Comparison of ENCODE assay signal across 8 mouse cellular contexts in the genomic region with DNA sequence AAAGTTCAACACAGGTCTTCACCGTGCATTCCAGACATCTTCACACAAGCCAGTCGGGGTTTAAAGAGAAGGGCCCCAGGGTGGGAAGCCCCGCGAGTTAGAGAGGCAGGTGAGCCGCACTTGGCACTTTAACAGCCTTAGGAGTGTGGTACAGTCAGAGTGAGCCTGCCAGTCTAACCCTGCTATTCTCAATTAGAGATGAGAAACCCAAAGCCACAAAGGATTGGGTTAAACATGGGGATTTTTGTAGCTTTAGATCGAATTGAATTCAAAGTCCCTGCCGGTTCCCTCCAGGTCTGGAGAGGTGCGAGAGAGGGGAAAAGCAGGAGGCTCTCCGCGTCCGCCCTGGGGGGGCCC. TPM values are rescaled to one million over a fixed set of nuclear protein-coding genes. Genes with fewer than 3 reads are reported as not detected.
DNase-seq lines count a peak whose midpoint lies in the region; ATAC-seq and TF ChIP-seq lines count a peak whose summit lies in the region.

Gene 6330409D20Rik, minus strand, starts transcription at position 101 of the 357 bp plus-strand sequence.

- peak within 1 kb of the TSS; percentile 76 for H3K9ac ChIP-seq in forebrain, embryonic 11.5 days (ENCODE audit: low read length)
- H3K9ac ChIP-seq in limb, embryonic 11.5 days (ENCODE audit: low read length), result peak within 1 kb of the TSS; percentile 34; the same call in 1 of the 2 replicates
- peak within 1 kb of the TSS; percentile 94 for H3K9ac ChIP-seq in neural tube, embryonic 15.5 days (replicated peaks)

- H3K4me1 ChIP-seq in forebrain, embryonic 11.5 days (replicated peaks; ENCODE audit: control insufficient read depth, insufficient read depth, low read length), result peaks cover 4% of the 10 kb centered on the region; the same call in 1 of the 2 replicates
- H3K4me1 ChIP-seq in limb, embryonic 11.5 days (ENCODE audit: control insufficient read depth, insufficient read depth, low read length), result peaks cover 15% of the 10 kb centered on the region
- peaks cover 51% of the 10 kb centered on the region for H3K4me1 ChIP-seq in neural tube, embryonic 15.5 days

- H3K27ac ChIP-seq in layer of hippocampus, adult 2 months, result peak within 1 kb of the TSS; percentile 88
- H3K27ac ChIP-seq in forebrain, embryonic 11.5 days (ENCODE audit: low read depth, low read length), result peak within 1 kb of the TSS; percentile 70
- no peak within 1 kb of the TSS for H3K27ac ChIP-seq in limb, embryonic 11.5 days (replicated peaks; ENCODE audit: low read depth, low read length)
- H3K27ac ChIP-seq in neural tube, embryonic 15.5 days (replicated peaks), result peak within 1 kb of the TSS; percentile 89

- WGBS in forebrain, embryonic 11.5 days, result 5% methylated on average over 11 of the region's 11 CpGs
- 9% methylated on average over 11 of the region's 11 CpGs for WGBS in limb, embryonic 11.5 days
- 6% methylated on average over 11 of the region's 11 CpGs for WGBS in neural tube, embryonic 15.5 days

- H3K4me2 ChIP-seq in forebrain, embryonic 11.5 days (ENCODE audit: low read depth, low read length, severe bottlenecking), result peak within 1 kb of the TSS; percentile 99
- H3K4me2 ChIP-seq in limb, embryonic 11.5 days (ENCODE audit: low read depth, severe bottlenecking), result peak within 1 kb of the TSS; percentile 96
- H3K4me2 ChIP-seq in neural tube, embryonic 15.5 days, result peak within 1 kb of the TSS; percentile 76

- intact Hi-C loops in left cerebral cortex, postnatal 14 days (cut with DNase I), result no loop called here

- DNase-seq in layer of hippocampus, adult 2 months (ENCODE audit: low spot score in 2 of 2), result no peak
- DNase-seq in layer of hippocampus, adult 9-10 months (ENCODE audit: low spot score), result no peak
- no peak for DNase-seq in forebrain, embryonic 11.5 days (ENCODE audit: low spot score)
- DNase-seq in limb, embryonic 11.5 days (ENCODE audit: low spot score), result no peak
- no peak for DNase-seq in retina, postnatal 1 day
- no peak for DNase-seq in layer of hippocampus, adult 9-11 months
- DNase-seq in left cerebral cortex, postnatal 14 days (ENCODE audit: low spot score in 2 of 2), result no peak

- H3K9me3 ChIP-seq in forebrain, embryonic 11.5 days (ENCODE audit: control insufficient read depth, low read length), result no peaks in the 10 kb centered on the region
- H3K9me3 ChIP-seq in limb, embryonic 11.5 days (ENCODE audit: control insufficient read depth, low read length), result no peaks in the 10 kb centered on the region
- no peaks in the 10 kb centered on the region for H3K9me3 ChIP-seq in neural tube, embryonic 15.5 days (replicated peaks)

- H3K4me3 ChIP-seq in layer of hippocampus, adult 2 months, result peak within 1 kb of the TSS; percentile 79
- peak within 1 kb of the TSS; percentile 71 for H3K4me3 ChIP-seq in forebrain, embryonic 11.5 days (ENCODE audit: low read depth, low read length)
- peak within 1 kb of the TSS; percentile 45 for H3K4me3 ChIP-seq in limb, embryonic 11.5 days (ENCODE audit: low read depth, low read length)
- peak within 1 kb of the TSS; percentile 80 for H3K4me3 ChIP-seq in neural tube, embryonic 15.5 days (replicated peaks)

- H3K36me3 ChIP-seq in forebrain, embryonic 11.5 days (ENCODE audit: control insufficient read depth, insufficient read depth, low read length), result no peaks in the 10 kb centered on the region
- H3K36me3 ChIP-seq in limb, embryonic 11.5 days (ENCODE audit: control insufficient read depth, insufficient read depth, low read length), result no peaks in the 10 kb centered on the region; the same call in 1 of the 2 replicates
- H3K36me3 ChIP-seq in neural tube, embryonic 15.5 days, result peaks cover 12% of the 10 kb centered on the region

- ATAC-seq in forebrain, embryonic 11.5 days (replicated peaks; ENCODE audit: low FRiP score), result no peak
- ATAC-seq in limb, embryonic 11.5 days (ENCODE audit: insufficient number of reproducible peaks, low FRiP score, low TSS enrichment, low read depth), result no peak
- no peak for ATAC-seq in neural tube, embryonic 15.5 days (ENCODE audit: low FRiP score)

- TF ChIP-seq CTCF in layer of hippocampus, adult 2 months (conservative IDR thresholded peaks at IDR 0.05), result no peak

- 0 out of 2 replicates have a peak, but pooled peaks cover 3% of the 10 kb centered on the region for H3K27me3 ChIP-seq in forebrain, embryonic 11.5 days (ENCODE audit: control insufficient read depth, insufficient read depth, low read length)
- peaks cover 26% of the 10 kb centered on the region for H3K27me3 ChIP-seq in limb, embryonic 11.5 days (ENCODE audit: control insufficient read depth, insufficient read depth, low read length)
- H3K27me3 ChIP-seq in neural tube, embryonic 15.5 days (replicated peaks), result no peaks in the 10 kb centered on the region

RNA-seq across cellular contexts. Expression of gene 6330409D20Rik, which starts in this region (rescaled TPM):
- 1 to 10 TPM; 1.4 to 2.9 TPM for total RNA-seq in layer of hippocampus, adult 2 months (2021)
- polyA plus RNA-seq in forebrain, embryonic 11.5 days (2014; fragmentation: Nextera tagmentation; extraction: Ambion mirVana), result 2.1 and 2.3 TPM in 2 replicates
- 0.13 TPM in 1 of 2 replicates, not detected in the other for polyA plus RNA-seq in limb, embryonic 11.5 days (2014; fragmentation: Nextera tagmentation; extraction: Ambion mirVana)
- 2.9 and 3.6 TPM in 2 replicates for polyA plus RNA-seq in neural tube, embryonic 15.5 days (2015; fragmentation: Nextera tagmentation; extraction: Ambion mirVana)
- 1 to 10 TPM; 2.2 to 3.8 TPM for total RNA-seq in left cerebral cortex, postnatal 14 days (2021)

Comparison
In these comparisons a context has a peak if more than half of its experiments do, and no peak if none do; other contexts are left out.
1. H3K9ac ChIP-seq: peak in every context shown above with its lines; median percentile 94 in neural tube, embryonic 15.5 days; 76 in forebrain, embryonic 11.5 days; 34 in limb, embryonic 11.5 days.